Mouse (Mus musculus): Measurements from ENCODE around the gene Foxn3. TPM values are rescaled to one million over a fixed set of nuclear protein-coding genes. Genes with fewer than 3 reads are reported as not detected.

Foxn3 gene
- total and polyA plus RNA-seq, 3 experiments = 9.7 to 26.8 (median 11.0) TPM

- H3K9ac ChIP-seq (ENCODE audit: insufficient read depth, low read depth) = no peak overlapping the region
- peaks cover 6 to 21% of the 10 kb centered on the region in 2 experiments; a peak in 3 of 4 replicates for H3K4me1 ChIP-seq (ENCODE audit: control insufficient read depth in 1 of 2, insufficient read depth in 2 of 2)
- peaks cover 14% of the 10 kb centered on the region for H3K9me3 ChIP-seq (replicated peaks; ENCODE audit: low read length)
- no peak overlapping the region for H3K4me2 ChIP-seq (ENCODE audit: insufficient read depth, low read depth, poor library complexity, severe bottlenecking)
- H3K27me3 ChIP-seq (replicated peaks) = no peaks in the 10 kb centered on the region
- DNase-seq (ENCODE audit: extremely low read depth) = no peak
- H3K36me3 ChIP-seq (replicated peaks in 1 of 2; ENCODE audit: control insufficient read depth in 1 of 2, insufficient read depth in 1 of 2, low read length in 1 of 2) = peaks cover 0 to 32% of the 10 kb centered on the region in 2 experiments
- 0 out of 2 replicates have a peak, but pooled peaks cover 6% of the 10 kb centered on the region for H3K79me2 ChIP-seq (replicated peaks; ENCODE audit: control insufficient read depth, extremely low read depth, insufficient read depth, poor library complexity, severe bottlenecking)
- no peak overlapping the region for H3K4me3 ChIP-seq (replicated peaks in 1 of 3; ENCODE audit: low read depth in 2 of 3, low read length in 2 of 3, poor library complexity in 1 of 3)
- in situ Hi-C loops (cut with MboI; ENCODE audit: low pct_ligation_motif_present, low pct_unique_long_range_greater_than_20kb, low sequenced_read_pairs) = loop anchor here (10.0 kb wide), 1 partner anchor 145 kb away; no protein-coding TSS in a partner anchor
- TF ChIP-seq RCOR1 (conservative IDR thresholded peaks at IDR 0.05; ENCODE audit: low read depth, low read length) (no peak), NRF1 (IDR thresholded peaks at IDR 0.05; ENCODE audit: low read depth, low read length) (no peak)
- H3K27ac ChIP-seq (ENCODE audit: insufficient read depth, low read depth) = no peak overlapping the region
- dilution Hi-C loops (cut with MboI; ENCODE audit: extremely low pct_ligation_motif_present, extremely low pct_unique_long_range_greater_than_20kb, low sequenced_read_pairs) = no loop called here
Observed at GRCm38 (mm10) chr12:99540201-99540600, 23.2 kb downstream of the Foxn3 start.

- dilution Hi-C loops (cut with MboI; ENCODE audit: extremely low pct_ligation_motif_present, extremely low pct_unique_long_range_greater_than_20kb, low sequenced_read_pairs) (no loop called here), in situ Hi-C loops (cut with MboI; ENCODE audit: low pct_ligation_motif_present, low pct_unique_long_range_greater_than_20kb, low sequenced_read_pairs) (no loop called here)
- Histone ChIP-seq H3K4me1 (ENCODE audit: control insufficient read depth in 1 of 2, insufficient read depth in 2 of 2) (no peaks in the 10 kb centered on the region), H3K4me3 (replicated peaks in 1 of 3; ENCODE audit: low read depth in 2 of 3, low read length in 2 of 3, poor library complexity in 1 of 3) (no peak overlapping the region), H3K9me3 (replicated peaks; ENCODE audit: low read length) (peaks cover 25% of the 10 kb centered on the region), H3K27ac (ENCODE audit: insufficient read depth, low read depth) (no peak overlapping the region), H3K36me3 (replicated peaks in 1 of 2; ENCODE audit: control insufficient read depth in 1 of 2, insufficient read depth in 1 of 2, low read length in 1 of 2) (peaks cover 10 to 47% of the 10 kb centered on the region in 2 experiments), H3K27me3 (replicated peaks) (no peaks in the 10 kb centered on the region), H3K9ac (ENCODE audit: insufficient read depth, low read depth) (no peak overlapping the region), H3K79me2 (replicated peaks; ENCODE audit: control insufficient read depth, extremely low read depth, insufficient read depth, poor library complexity, severe bottlenecking) (no peaks in the 10 kb centered on the region), H3K4me2 (ENCODE audit: insufficient read depth, low read depth, poor library complexity, severe bottlenecking) (no peak overlapping the region)
- DNase-seq (ENCODE audit: extremely low read depth) = no peak
- TF ChIP-seq MAZ (IDR thresholded peaks at IDR 0.05; ENCODE audit: low read depth, low read length) (no peak), CHD2 (IDR thresholded peaks at IDR 0.05; ENCODE audit: low read length) (no peak)
Observed at GRCm38 (mm10) chr12:99537316-99537715, 26.1 kb downstream of the Foxn3 start.

GRCm38 (mm10) chr12:99536426-99536825 lies 27.0 kb downstream of the Foxn3 start:
- no peaks in the 10 kb centered on the region for H3K27me3 ChIP-seq (replicated peaks)
- dilution Hi-C loops (cut with MboI; ENCODE audit: extremely low pct_ligation_motif_present, extremely low pct_unique_long_range_greater_than_20kb, low sequenced_read_pairs) (no loop called here), in situ Hi-C loops (cut with MboI; ENCODE audit: low pct_ligation_motif_present, low pct_unique_long_range_greater_than_20kb, low sequenced_read_pairs) (no loop called here)
- H3K27ac ChIP-seq (ENCODE audit: insufficient read depth, low read depth) = no peak overlapping the region
- no peak overlapping the region for H3K4me2 ChIP-seq (ENCODE audit: insufficient read depth, low read depth, poor library complexity, severe bottlenecking)
- no peak for DNase-seq (ENCODE audit: extremely low read depth)
- H3K9me3 ChIP-seq (replicated peaks; ENCODE audit: low read length) = peaks cover 25% of the 10 kb centered on the region
- H3K4me3 ChIP-seq (replicated peaks in 1 of 3; ENCODE audit: low read depth in 2 of 3, low read length in 2 of 3, poor library complexity in 1 of 3) = no peak overlapping the region
- H3K9ac ChIP-seq (ENCODE audit: insufficient read depth, low read depth) = no peak overlapping the region
- TF ChIP-seq ZMIZ1 (IDR thresholded peaks at IDR 0.05; ENCODE audit: low read depth, low read length) = no peak
- peaks cover 10 to 52% of the 10 kb centered on the region in 2 experiments for H3K36me3 ChIP-seq (replicated peaks in 1 of 2; ENCODE audit: control insufficient read depth in 1 of 2, insufficient read depth in 1 of 2, low read length in 1 of 2)
- no peaks in the 10 kb centered on the region for H3K4me1 ChIP-seq (ENCODE audit: control insufficient read depth in 1 of 2, insufficient read depth in 2 of 2)
- H3K79me2 ChIP-seq (replicated peaks; ENCODE audit: control insufficient read depth, extremely low read depth, insufficient read depth, poor library complexity, severe bottlenecking) = no peaks in the 10 kb centered on the region

- Histone ChIP-seq H3K4me3 (replicated peaks in 1 of 3; ENCODE audit: low read depth in 2 of 3, low read length in 2 of 3, poor library complexity in 1 of 3) (no peak overlapping the region), H3K9ac (ENCODE audit: insufficient read depth, low read depth) (no peak overlapping the region), H3K9me3 (replicated peaks; ENCODE audit: low read length) (peaks cover 27% of the 10 kb centered on the region), H3K27me3 (replicated peaks) (no peaks in the 10 kb centered on the region), H3K79me2 (replicated peaks; ENCODE audit: control insufficient read depth, extremely low read depth, insufficient read depth, poor library complexity, severe bottlenecking) (no peaks in the 10 kb centered on the region; the same call in 1 of the 2 replicates), H3K4me2 (ENCODE audit: insufficient read depth, low read depth, poor library complexity, severe bottlenecking) (no peak overlapping the region), H3K27ac (ENCODE audit: insufficient read depth, low read depth) (no peak overlapping the region), H3K36me3 (replicated peaks in 1 of 2; ENCODE audit: control insufficient read depth in 1 of 2, insufficient read depth in 1 of 2, low read length in 1 of 2) (peaks cover 10 to 60% of the 10 kb centered on the region in 2 experiments), H3K4me1 (ENCODE audit: control insufficient read depth in 1 of 2, insufficient read depth in 2 of 2) (peaks cover 0 to 2% of the 10 kb centered on the region in 2 experiments; a peak in 1 of 4 replicates)
- no peak for TF ChIP-seq ZMIZ1 (IDR thresholded peaks at IDR 0.05; ENCODE audit: low read depth, low read length)
- TF ChIP-seq ELF1 (IDR thresholded peaks at IDR 0.05; ENCODE audit: low read depth, low read length) = no peak
- no peak for TF ChIP-seq TCF12 (IDR thresholded peaks at IDR 0.05; ENCODE audit: low read depth, low read length)
- no peak for TF ChIP-seq MAX (IDR thresholded peaks at IDR 0.05; ENCODE audit: low read length)
- TF ChIP-seq HCFC1 (IDR thresholded peaks at IDR 0.05; ENCODE audit: low read depth, low read length) = no peak
- no peak for TF ChIP-seq JUN (IDR thresholded peaks at IDR 0.05; ENCODE audit: insufficient read depth, low read depth, low read length)
- in situ Hi-C loops (cut with MboI; ENCODE audit: low pct_ligation_motif_present, low pct_unique_long_range_greater_than_20kb, low sequenced_read_pairs) = no loop called here
- dilution Hi-C loops (cut with MboI; ENCODE audit: extremely low pct_ligation_motif_present, extremely low pct_unique_long_range_greater_than_20kb, low sequenced_read_pairs) = no loop called here
- DNase-seq (ENCODE audit: extremely low read depth) = no peak
Observed at GRCm38 (mm10) chr12:99532342-99532741, 31.0 kb downstream of the Foxn3 start.

Measured in CH12.LX (cell line).